Mouse (Mus musculus) embryo, embryonic 11.5 days (tissue): ENCODE measurements around the gene Slc35f3.
A peak's percentile ranks its signal among the peaks of the same experiment; 100 is the strongest.

Source experiments
- DNase-seq: peaks from one replicate; pipeline ENCODE4 v3.0.0-alpha.2; 2012; ENCODE audit warnings: low read depth, low spot score

Slc35f3 gene

GRCm38 (mm10) chr8:126327786-126328185 is 29.4 kb downstream of the Slc35f3 start:
- DNase-seq: peak; percentile 2

GRCm38 (mm10) chr8:126338864-126339263 is 40.5 kb downstream of the Slc35f3 start:
- DNase-seq: no peak

GRCm38 (mm10) chr8:126339357-126339756 is 41.0 kb downstream of the Slc35f3 start:
- DNase-seq: no peak

- no peak for DNase-seq
Measured at GRCm38 (mm10) chr8:126341200-126341599, 42.8 kb downstream of the Slc35f3 start.

GRCm38 (mm10) chr8:126343427-126343826 is 45.1 kb downstream of the Slc35f3 start:
- DNase-seq: no peak

GRCm38 (mm10) chr8:126345100-126345499 is 46.7 kb downstream of the Slc35f3 start:
- no peak for DNase-seq

- DNase-seq: no peak
Measured at GRCm38 (mm10) chr8:126353259-126353658, 54.9 kb downstream of the Slc35f3 start.

- DNase-seq: no peak
Measured at GRCm38 (mm10) chr8:126357946-126358345, 59.6 kb downstream of the Slc35f3 start.

- no peak for DNase-seq
Measured at GRCm38 (mm10) chr8:126359296-126359695, 60.9 kb downstream of the Slc35f3 start.

GRCm38 (mm10) chr8:126360106-126360505 is 61.7 kb downstream of the Slc35f3 start:
- DNase-seq: no peak

- DNase-seq: no peak
Measured at GRCm38 (mm10) chr8:126360701-126361100, 62.3 kb downstream of the Slc35f3 start.

GRCm38 (mm10) chr8:126366251-126366650 is 67.9 kb downstream of the Slc35f3 start:
- DNase-seq: no peak

GRCm38 (mm10) chr8:126368349-126369054 is 70.1 kb downstream of the Slc35f3 start:
- no peak for DNase-seq

- no peak for DNase-seq
Measured at GRCm38 (mm10) chr8:126371871-126372270, 73.5 kb downstream of the Slc35f3 start.

- no peak for DNase-seq
Measured at GRCm38 (mm10) chr8:126379580-126379979, 81.2 kb downstream of the Slc35f3 start.

GRCm38 (mm10) chr8:126380141-126380540 is 81.8 kb downstream of the Slc35f3 start:
- no peak for DNase-seq

GRCm38 (mm10) chr8:126381299-126381698 is 82.9 kb downstream of the Slc35f3 start:
- DNase-seq: no peak

GRCm38 (mm10) chr8:126382216-126382615 is 83.9 kb downstream of the Slc35f3 start:
- DNase-seq: peak; percentile 16

GRCm38 (mm10) chr8:126382749-126383148 is 84.4 kb downstream of the Slc35f3 start:
- no peak for DNase-seq

GRCm38 (mm10) chr8:126387566-126387965 is 89.2 kb downstream of the Slc35f3 start:
- no peak for DNase-seq

GRCm38 (mm10) chr8:126391541-126391940 is 93.2 kb downstream of the Slc35f3 start:
- no peak for DNase-seq

GRCm38 (mm10) chr8:126395386-126395785 is 97.0 kb downstream of the Slc35f3 start:
- no peak for DNase-seq

GRCm38 (mm10) chr8:126395917-126396316 is 97.6 kb downstream of the Slc35f3 start:
- DNase-seq: no peak

- no peak for DNase-seq
Measured at GRCm38 (mm10) chr8:126398349-126398748, 100.0 kb downstream of the Slc35f3 start.
